Mouse (Mus musculus): ENCODE measurements around the gene Nme1. TPM values are rescaled to one million over a fixed set of nuclear protein-coding genes. Genes with fewer than 3 reads are reported as not detected.
"Not testable (repeated sequence)": the region's sequence is repeated elsewhere in the genome, so short reads cannot be mapped to it uniquely, and the experiment has no call there.

Nme1 gene
- polyA plus RNA-seq, 1 experiment = 73.7 TPM

DNA sequence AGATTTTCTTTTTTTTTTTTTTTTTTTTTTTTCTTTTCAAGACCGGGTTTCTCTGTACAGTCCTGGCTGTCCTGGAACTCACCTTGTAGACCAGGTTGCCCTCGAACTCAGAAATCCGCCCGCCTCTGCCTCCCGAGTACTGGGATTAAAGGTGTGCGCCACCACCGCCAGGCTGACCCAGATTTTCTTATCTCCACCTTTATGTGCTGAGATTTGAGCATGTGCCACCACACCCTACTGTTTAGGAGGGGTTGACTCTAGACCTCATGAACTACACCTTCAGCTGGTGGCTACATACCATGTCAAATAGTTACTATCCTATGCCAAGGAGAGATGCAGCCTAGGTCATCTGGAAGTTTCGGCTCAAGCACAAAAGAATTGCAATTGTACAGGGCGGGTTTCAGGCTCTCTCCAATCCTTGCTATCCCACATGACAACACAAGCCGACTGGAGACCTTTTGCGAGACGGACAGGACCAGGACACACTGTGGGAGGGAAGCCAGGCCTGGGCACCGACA is 13.5 kb downstream of the Nme1 start:
- DNase-seq = no peak
- TF ChIP-seq CTCF (IDR thresholded peaks at IDR 0.05; ENCODE audit: insufficient read depth, low read length) (no peak), POLR2A (IDR thresholded peaks at IDR 0.05; ENCODE audit: borderline replicate concordance, extremely low read depth, low read depth, low read length) (no peak)
- Histone ChIP-seq H3K4me3 (replicated peaks; ENCODE audit: extremely low read depth, low read depth, low read length) (peak overlapping the region; percentile 81), H3K4me1 (ENCODE audit: control insufficient read depth, insufficient read depth, low read length) (peaks cover 13% of the 10 kb centered on the region)
- WGBS = 36% methylated on average over 13 of the region's 13 CpGs

GRCm38 (mm10) chr11:93952376-93952775 is 15.9 kb downstream of the Nme1 start:
- no peak for TF ChIP-seq CTCF (IDR thresholded peaks at IDR 0.05; ENCODE audit: insufficient read depth, low read length)
- no peak for TF ChIP-seq POLR2A (IDR thresholded peaks at IDR 0.05; ENCODE audit: borderline replicate concordance, extremely low read depth, low read depth, low read length)
- no peak overlapping the region for H3K4me3 ChIP-seq (replicated peaks; ENCODE audit: extremely low read depth, low read depth, low read length)

DNA sequence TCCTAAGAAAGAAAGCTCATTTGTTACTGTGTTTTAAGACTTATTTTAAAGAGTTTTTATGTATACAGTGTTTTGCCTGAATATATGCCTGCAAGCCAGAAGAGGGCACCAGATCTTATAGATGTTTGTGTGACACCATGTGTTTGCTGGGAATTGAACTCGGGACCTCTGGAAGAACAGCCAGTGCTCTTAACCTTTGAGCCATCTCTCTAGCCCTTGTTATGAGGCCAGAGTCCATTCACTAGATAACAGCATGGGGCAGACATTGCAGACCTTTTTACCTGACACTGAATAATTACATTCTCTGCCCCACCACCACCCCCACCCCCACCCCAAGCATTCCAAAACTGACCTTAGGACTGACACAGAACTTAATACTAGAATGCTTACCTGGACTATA is 18.3 kb downstream of the Nme1 start:
- TF ChIP-seq POLR2A (IDR thresholded peaks at IDR 0.05; ENCODE audit: borderline replicate concordance, extremely low read depth, low read depth, low read length) (no peak), CTCF (IDR thresholded peaks at IDR 0.05; ENCODE audit: insufficient read depth, low read length) (no peak)
- 68% methylated on average over 1 of the region's 1 CpGs for WGBS
- H3K4me3 ChIP-seq (replicated peaks; ENCODE audit: extremely low read depth, low read depth, low read length) = no peak overlapping the region
- peaks cover 4% of the 10 kb centered on the region; the same call in 1 of the 2 replicates for H3K4me1 ChIP-seq (ENCODE audit: control insufficient read depth, insufficient read depth, low read length)
- DNase-seq = no peak

More at GRCm38 (mm10) chr11:93952376-93952775, 15.9 kb downstream of the Nme1 start:
- WGBS = 62% methylated on average over 5 of the region's 5 CpGs
- DNase-seq = no peak
- peaks cover 13% of the 10 kb centered on the region for H3K4me1 ChIP-seq (ENCODE audit: control insufficient read depth, insufficient read depth, low read length)

- H3K4me3 ChIP-seq (replicated peaks; ENCODE audit: extremely low read depth, low read depth, low read length) = no peak overlapping the region
- no peak for DNase-seq
- 88% methylated on average over 9 of the region's 9 CpGs for WGBS
- H3K4me1 ChIP-seq (ENCODE audit: control insufficient read depth, insufficient read depth, low read length) = no peaks in the 10 kb centered on the region
- TF ChIP-seq CTCF (IDR thresholded peaks at IDR 0.05; ENCODE audit: insufficient read depth, low read length) (no peak), POLR2A (IDR thresholded peaks at IDR 0.05; ENCODE audit: borderline replicate concordance, extremely low read depth, low read depth, low read length) (no peak)
Observed at GRCm38 (mm10) chr11:93948887-93949567, 19.3 kb downstream of the Nme1 start.

GRCm38 (mm10) chr11:93944986-93945385 is 23.3 kb downstream of the Nme1 start:
- H3K4me1 ChIP-seq (ENCODE audit: control insufficient read depth, insufficient read depth, low read length) = no peaks in the 10 kb centered on the region; the same call in 1 of the 2 replicates
- WGBS = 74% methylated on average over 3 of the region's 3 CpGs
- TF ChIP-seq CTCF (IDR thresholded peaks at IDR 0.05; ENCODE audit: insufficient read depth, low read length) (no peak), POLR2A (IDR thresholded peaks at IDR 0.05; ENCODE audit: borderline replicate concordance, extremely low read depth, low read depth, low read length) (no peak)
- no peak overlapping the region for H3K4me3 ChIP-seq (replicated peaks; ENCODE audit: extremely low read depth, low read depth, low read length)
- no peak for DNase-seq

GRCm38 (mm10) chr11:93940906-93941305 is 27.4 kb downstream of the Nme1 start:
- no peak overlapping the region for H3K4me3 ChIP-seq (replicated peaks; ENCODE audit: extremely low read depth, low read depth, low read length)
- no peaks in the 10 kb centered on the region; the same call in 1 of the 2 replicates for H3K4me1 ChIP-seq (ENCODE audit: control insufficient read depth, insufficient read depth, low read length)
- TF ChIP-seq POLR2A (IDR thresholded peaks at IDR 0.05; ENCODE audit: borderline replicate concordance, extremely low read depth, low read depth, low read length) (no peak), CTCF (IDR thresholded peaks at IDR 0.05; ENCODE audit: insufficient read depth, low read length) (no peak)
- DNase-seq = no peak
- WGBS = 55% methylated on average over 2 of the region's 2 CpGs

GRCm38 (mm10) chr11:93929106-93929505 is 39.2 kb downstream of the Nme1 start:
- Histone ChIP-seq H3K4me3 (replicated peaks; ENCODE audit: extremely low read depth, low read depth, low read length) (no peak overlapping the region), H3K4me1 (ENCODE audit: control insufficient read depth, insufficient read depth, low read length) (no peaks in the 10 kb centered on the region)
- TF ChIP-seq CTCF (IDR thresholded peaks at IDR 0.05; ENCODE audit: insufficient read depth, low read length) (no peak), POLR2A (IDR thresholded peaks at IDR 0.05; ENCODE audit: borderline replicate concordance, extremely low read depth, low read depth, low read length) (no peak)
- no peak for DNase-seq

GRCm38 (mm10) chr11:93915019-93915418 is 53.3 kb downstream of the Nme1 start:
- not testable (repeated sequence) for H3K4me1 ChIP-seq (ENCODE audit: control insufficient read depth, insufficient read depth, low read length); DNase-seq; H3K4me3 ChIP-seq (replicated peaks; ENCODE audit: extremely low read depth, low read depth, low read length)
- 92% methylated on average over 2 of the region's 2 CpGs for WGBS

DNA sequence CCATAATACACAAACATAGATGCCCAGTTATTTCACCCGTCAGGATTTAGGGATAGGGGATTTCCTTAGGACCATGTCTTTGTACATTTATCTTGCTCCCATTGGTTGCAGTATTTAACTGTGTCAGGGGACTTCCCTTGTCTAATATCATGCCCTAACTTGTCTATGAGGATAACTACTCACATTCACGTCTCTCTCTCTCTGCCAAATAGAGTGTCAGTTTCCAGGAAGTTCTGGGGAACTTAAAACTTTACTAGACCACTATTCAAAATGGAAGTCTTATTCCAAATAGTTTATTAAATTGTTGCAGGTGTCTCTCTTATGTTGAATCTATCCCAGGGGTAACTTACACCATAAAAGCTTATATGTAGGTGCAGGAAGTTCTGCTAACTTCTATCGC is 56.7 kb downstream of the Nme1 start:
- no peak for DNase-seq
- no peak for TF ChIP-seq CTCF (IDR thresholded peaks at IDR 0.05; ENCODE audit: insufficient read depth, low read length)
- no peak for TF ChIP-seq POLR2A (IDR thresholded peaks at IDR 0.05; ENCODE audit: borderline replicate concordance, extremely low read depth, low read depth, low read length)
- 81% methylated on average over 3 of the region's 3 CpGs for WGBS

DNA sequence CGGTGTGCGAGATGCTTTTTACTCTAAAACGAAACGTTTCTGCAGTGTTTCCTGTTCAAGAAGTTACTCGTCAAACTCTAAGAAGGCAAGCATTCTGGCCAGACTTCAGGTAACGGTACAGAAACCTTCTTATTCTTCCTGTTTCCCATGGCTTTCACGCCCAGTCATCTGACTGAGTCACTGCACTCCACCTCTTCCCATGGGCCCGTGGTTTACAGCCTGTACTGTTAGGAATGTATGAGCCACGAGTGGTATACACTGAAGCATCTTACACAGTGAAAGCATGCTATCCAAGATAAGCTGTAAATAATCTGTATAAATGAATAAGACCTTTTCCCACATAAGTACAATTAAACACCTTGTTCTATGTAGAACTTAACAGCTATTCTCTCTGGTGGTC is 59.5 kb downstream of the Nme1 start:
- WGBS = 73% methylated on average over 9 of the region's 9 CpGs
- Histone ChIP-seq H3K4me3 (replicated peaks; ENCODE audit: extremely low read depth, low read depth, low read length) (no peak overlapping the region), H3K4me1 (ENCODE audit: control insufficient read depth, insufficient read depth, low read length) (no peaks in the 10 kb centered on the region)
- no peak for TF ChIP-seq POLR2A (IDR thresholded peaks at IDR 0.05; ENCODE audit: borderline replicate concordance, extremely low read depth, low read depth, low read length)
- no peak for TF ChIP-seq CTCF (IDR thresholded peaks at IDR 0.05; ENCODE audit: insufficient read depth, low read length)
- DNase-seq = no peak

More for the DNA sequence above, 56.7 kb downstream of the Nme1 start:
- Histone ChIP-seq H3K4me1 (ENCODE audit: control insufficient read depth, insufficient read depth, low read length) (no peaks in the 10 kb centered on the region), H3K4me3 (replicated peaks; ENCODE audit: extremely low read depth, low read depth, low read length) (no peak overlapping the region)

Measured in lung, adult 2 months (tissue).